Mouse (Mus musculus): ENCODE measurements around the gene Dpp6.
A peak's percentile ranks its signal among the peaks of the same experiment; 100 is the strongest.

The Dpp6 gene

DNA sequence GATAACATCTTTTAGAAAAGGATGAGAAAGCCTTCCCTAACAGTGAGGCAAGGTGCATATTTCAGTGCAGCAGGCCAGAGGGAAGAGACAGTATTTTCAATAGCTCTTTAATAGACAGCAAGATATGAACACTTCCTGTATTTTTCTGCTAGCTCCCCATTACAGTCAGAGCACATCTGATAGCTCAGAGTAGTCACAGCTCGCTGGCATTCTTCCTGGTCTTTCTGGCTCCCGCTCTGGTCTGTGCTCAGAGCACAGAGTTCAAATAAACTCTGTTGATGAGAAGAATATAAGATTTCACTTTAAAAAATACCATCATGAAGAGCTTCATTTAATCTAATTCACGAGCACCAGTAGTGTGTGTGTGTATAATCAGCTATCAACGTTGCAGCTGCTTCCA is 249.8 kb downstream of the Dpp6 start:
- no peak for DNase-seq

DNA sequence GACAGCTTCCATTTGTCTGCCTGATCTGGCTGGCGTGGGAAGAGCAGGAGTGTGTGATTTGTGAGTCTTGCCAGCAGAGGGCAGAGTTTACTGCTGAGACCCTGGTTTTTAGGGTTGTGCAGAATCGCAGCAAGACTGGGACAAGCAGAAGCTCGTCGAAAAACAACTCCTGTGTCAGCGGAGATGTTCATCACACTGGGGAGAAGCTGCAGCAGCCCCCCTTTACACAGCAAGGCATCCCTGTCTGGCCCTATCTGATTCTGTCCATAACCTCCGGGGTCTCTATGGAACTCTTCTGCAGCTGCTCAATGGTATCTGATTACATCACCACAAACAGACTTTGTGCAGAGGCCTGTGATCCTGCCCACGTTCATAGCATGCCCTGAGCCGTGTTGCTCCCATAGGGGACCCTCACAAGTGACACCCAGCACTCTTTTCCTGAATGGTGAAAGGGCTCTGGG is 258.2 kb downstream of the Dpp6 start:
- peak; percentile 74 for DNase-seq

DNA sequence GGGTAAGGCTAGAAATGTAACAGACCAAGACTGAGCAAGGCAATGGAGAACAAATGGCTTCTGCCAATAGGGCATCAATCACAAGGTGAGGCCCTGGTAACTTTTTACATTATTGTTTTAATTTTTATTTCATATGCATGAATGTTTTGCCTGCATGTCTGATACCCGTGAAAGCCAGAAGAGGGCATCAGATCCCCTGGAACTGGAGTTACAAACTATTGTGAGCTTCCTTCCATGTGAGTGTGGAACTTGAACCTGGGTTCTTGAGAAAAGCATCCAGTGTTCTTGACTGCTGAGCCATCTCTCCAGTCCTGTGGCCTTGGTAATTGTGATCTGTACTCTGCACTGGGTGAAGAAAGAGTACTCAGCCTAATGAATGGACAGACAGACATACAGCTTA is 259.0 kb downstream of the Dpp6 start:
- no peak for DNase-seq

GRCm38 (mm10) chr5:27077821-27078220 is 260.8 kb downstream of the Dpp6 start:
- no peak for DNase-seq

GRCm38 (mm10) chr5:27081275-27081674 is 264.3 kb downstream of the Dpp6 start:
- no peak for DNase-seq

GRCm38 (mm10) chr5:27083762-27084161 is 266.8 kb downstream of the Dpp6 start:
- DNase-seq: no peak

- DNase-seq: peak; percentile 13
Measured at GRCm38 (mm10) chr5:27108221-27108620, 291.2 kb downstream of the Dpp6 start.

DNA sequence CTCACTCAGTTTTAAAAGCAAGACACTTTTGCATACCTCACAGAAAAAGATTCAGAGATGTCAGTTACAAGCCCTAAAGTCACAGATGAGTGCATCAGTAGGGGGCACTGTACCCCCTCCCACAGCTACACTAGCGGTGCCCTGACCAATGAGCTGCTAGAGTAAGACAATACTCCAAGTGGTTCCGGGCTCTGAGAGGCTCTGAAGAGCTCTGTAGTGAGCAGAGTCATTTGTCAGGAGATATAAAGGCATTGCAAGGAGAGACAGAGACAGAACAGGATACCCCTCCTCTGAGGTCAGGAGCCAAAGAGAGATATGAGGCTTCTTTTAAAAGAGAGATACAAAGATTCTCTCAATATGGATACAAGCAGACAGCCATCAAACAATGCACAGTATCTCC is 305.5 kb downstream of the Dpp6 start:
- no peak for DNase-seq

GRCm38 (mm10) chr5:27122944-27123343 is 305.9 kb downstream of the Dpp6 start:
- DNase-seq: no peak

- DNase-seq: no peak
Measured at GRCm38 (mm10) chr5:27126034-27126433, 309.0 kb downstream of the Dpp6 start.

DNA sequence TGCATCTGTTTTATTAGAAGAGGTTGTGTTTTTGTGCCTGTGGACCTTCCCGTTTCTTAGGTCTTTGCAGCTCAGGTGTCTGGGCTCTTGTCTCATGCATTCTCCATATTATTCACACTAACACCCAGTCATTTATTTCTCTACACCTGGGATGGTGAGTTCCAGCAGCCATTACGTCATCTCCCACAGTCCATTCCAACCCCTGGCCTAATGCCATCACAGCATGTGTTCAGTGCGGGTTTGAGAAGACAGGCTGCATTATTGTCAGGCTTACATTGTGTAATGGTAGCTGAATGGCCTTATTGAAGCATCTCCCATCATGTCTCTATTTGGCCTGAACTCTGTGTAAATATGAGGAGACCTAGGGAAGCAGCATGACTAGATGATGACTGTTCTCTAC is 316.2 kb downstream of the Dpp6 start:
- peak; percentile 14 for DNase-seq

GRCm38 (mm10) chr5:27134436-27135005 is 317.5 kb downstream of the Dpp6 start:
- no peak for DNase-seq

DNA sequence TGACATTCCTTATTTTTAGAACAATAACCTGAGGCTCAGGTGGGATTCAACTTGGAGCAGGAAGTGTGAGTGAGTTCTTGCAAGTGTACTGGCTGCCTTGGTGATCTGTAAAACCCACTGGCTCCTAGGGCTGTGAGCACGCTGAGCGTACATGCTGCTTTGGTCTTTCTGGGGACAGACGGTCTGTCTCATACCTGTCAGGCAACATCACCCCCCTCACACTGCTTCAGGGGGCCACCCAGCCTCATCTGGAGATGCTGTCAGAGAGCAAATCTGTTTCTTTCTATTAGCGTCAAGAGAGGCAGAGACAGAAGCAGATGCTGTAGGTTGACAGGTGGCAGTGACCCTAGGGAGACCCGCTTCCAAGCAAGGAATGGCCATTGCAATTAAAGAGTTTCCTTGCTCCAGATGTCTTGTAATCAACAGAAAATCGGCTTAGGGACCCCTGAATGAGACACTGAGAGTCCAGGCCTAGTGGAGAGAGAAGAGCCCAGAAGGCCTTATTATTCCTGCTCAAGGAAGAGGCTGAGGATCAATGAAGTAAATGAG is 330.5 kb downstream of the Dpp6 start:
- peak; percentile 19 for DNase-seq

DNA sequence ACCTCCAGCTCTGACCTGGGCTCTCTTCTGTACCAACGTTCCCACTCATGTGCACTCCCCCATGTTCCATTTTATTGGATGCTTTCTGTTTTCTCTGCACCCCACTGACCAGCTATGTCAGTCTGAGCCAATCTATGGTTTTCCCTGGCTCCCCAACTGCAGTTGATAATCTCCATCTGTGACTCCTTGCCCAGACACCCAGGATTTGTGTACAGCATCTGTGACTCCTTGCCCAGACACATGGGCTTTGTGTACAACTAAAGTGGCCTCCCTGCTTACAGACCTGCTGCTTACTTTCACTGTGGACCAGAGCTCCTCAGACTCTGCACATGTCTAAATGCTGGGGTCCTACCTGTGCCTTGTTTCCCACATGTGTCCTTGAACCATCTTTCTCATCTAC is 334.0 kb downstream of the Dpp6 start:
- DNase-seq: no peak

GRCm38 (mm10) chr5:27155671-27156070 is 338.7 kb downstream of the Dpp6 start:
- DNase-seq: no peak

GRCm38 (mm10) chr5:27156366-27156765 is 339.4 kb downstream of the Dpp6 start:
- no peak for DNase-seq

DNA sequence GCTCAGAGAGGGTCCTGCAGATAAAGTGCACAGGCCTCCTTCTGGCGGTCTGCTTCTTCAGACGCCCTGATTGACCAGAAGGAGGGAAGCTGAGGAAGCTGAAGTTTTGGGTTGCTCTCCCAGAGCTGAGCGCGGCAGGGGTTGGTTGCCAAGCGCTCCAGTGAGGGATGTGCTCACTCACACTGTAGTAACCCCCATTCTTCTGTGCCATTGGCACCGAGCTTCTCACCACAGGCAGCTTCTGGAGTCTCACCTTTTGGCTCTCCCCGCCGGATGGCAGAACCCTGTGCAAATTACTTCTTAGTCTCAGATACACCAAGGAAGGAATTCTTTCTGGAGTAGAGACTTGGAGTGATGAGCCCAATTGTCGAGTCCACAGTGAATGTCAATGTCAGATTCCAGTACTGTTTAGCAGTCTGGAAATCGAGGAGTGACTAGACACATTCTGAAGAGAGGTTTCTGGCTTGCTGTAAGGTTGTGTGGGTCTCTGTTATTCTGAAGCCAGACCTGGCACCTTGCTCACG is 344.2 kb downstream of the Dpp6 start:
- no peak for DNase-seq

- DNase-seq: no peak
Measured at GRCm38 (mm10) chr5:27168550-27168949, 351.5 kb downstream of the Dpp6 start.

GRCm38 (mm10) chr5:27184963-27185362 is 368.0 kb downstream of the Dpp6 start:
- DNase-seq: no peak

GRCm38 (mm10) chr5:27191242-27191969 is 374.4 kb downstream of the Dpp6 start:
- DNase-seq: peak; percentile 3

DNA sequence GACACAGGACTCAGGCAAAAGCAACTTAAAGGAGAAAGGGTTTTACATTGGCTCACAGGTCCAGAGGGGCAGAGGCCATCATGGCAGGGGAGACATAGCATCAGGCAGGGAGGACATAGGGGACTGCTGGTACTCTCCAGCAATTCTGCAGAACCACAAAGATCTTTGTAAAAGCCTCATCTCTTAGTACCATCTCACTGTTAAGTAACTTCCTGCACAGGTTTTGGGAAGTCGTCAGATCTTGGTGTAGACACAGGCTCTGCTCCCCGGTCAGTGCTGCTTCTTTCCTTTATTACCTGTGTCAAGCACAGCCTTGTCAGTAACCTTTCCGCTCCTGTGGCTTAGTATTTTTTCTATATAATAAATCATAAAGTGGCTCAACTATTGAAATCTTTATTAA is 377.2 kb downstream of the Dpp6 start:
- no peak for DNase-seq

- no peak for DNase-seq
Measured at GRCm38 (mm10) chr5:27194975-27195374, 378.0 kb downstream of the Dpp6 start.

- peak; percentile 21 for DNase-seq
Measured at GRCm38 (mm10) chr5:27200581-27201341, 383.8 kb downstream of the Dpp6 start.
